Mouse (Mus musculus) megakaryocyte, embryonic 14.5 days (primary cell): ENCODE results near the gene Ptgfrn.

Experiments used
- FLI1 ChIP-seq: IDR thresholded peaks from 2 replicates; pipeline ENCODE4 v1.6.1; 2012; ENCODE audit warnings: low read length, inconsistent platforms, mixed read lengths
- GATA1 ChIP-seq: IDR thresholded peaks from 3 replicates; pipeline ENCODE4 v1.6.1; 2012; ENCODE audit warnings: mixed read lengths, low read length, inconsistent platforms, borderline replicate concordance

DNA sequence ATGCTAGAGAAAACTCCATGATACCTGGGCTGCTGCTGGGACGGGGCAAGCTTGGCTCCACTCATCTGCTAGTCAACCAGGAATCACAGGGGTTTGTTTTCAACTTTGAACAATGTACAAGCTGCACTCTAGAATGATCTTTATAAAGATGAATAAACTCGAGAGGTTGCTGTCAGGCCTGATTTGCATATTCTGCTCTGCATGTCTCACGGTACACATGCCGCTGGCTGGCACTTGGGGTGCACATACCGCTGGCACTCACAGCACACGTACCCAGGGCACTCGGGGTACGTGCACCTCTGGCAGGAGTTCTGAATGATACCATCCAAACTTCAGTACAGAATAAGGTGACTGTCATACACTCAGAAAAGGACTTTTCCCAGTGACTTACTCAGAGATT, 97.5 kb downstream of the Ptgfrn start:
- no peak for TF ChIP-seq GATA1
- TF ChIP-seq FLI1: no peak
